Mouse (Mus musculus): Measurements from ENCODE around the gene Pik3r1. TPM values are rescaled to one million over a fixed set of nuclear protein-coding genes. Genes with fewer than 3 reads are reported as not detected.

Pik3r1 gene
- polyA plus RNA-seq, 1 experiment = 6.8 TPM

- Histone ChIP-seq H3K27me3 (ENCODE audit: control insufficient read depth, insufficient read depth, insufficient read length) (no peaks in the 10 kb centered on the region), H3K4me2 (ENCODE audit: low read depth) (no peak overlapping the region), H3K4me3 (no peak overlapping the region), H3K36me3 (ENCODE audit: control insufficient read depth, insufficient read depth) (no peaks in the 10 kb centered on the region), H3K79me2 (ENCODE audit: control insufficient read depth, insufficient read depth) (no peaks in the 10 kb centered on the region), H3ac (ENCODE audit: control insufficient read depth, insufficient read length) (no peak overlapping the region)
- no peak for TF ChIP-seq REST (IDR thresholded peaks at IDR 0.05; ENCODE audit: insufficient read depth, insufficient read length)
- no peak for TF ChIP-seq TCF12 (IDR thresholded peaks at IDR 0.05; ENCODE audit: insufficient read depth, poor library complexity, severe bottlenecking)
- TF ChIP-seq POLR2A (IDR thresholded peaks at IDR 0.05; ENCODE audit: insufficient read length, low read depth) = no peak
- no peak for TF ChIP-seq POLR2AphosphoS2 (IDR thresholded peaks at IDR 0.05; ENCODE audit: insufficient read length, low read depth)
- no peak for TF ChIP-seq TCF3 (IDR thresholded peaks at IDR 0.05; ENCODE audit: insufficient read length, low read depth)
- TF ChIP-seq CEBPB (IDR thresholded peaks at IDR 0.05; ENCODE audit: insufficient read depth, poor library complexity, severe bottlenecking) = no peak
- TF ChIP-seq MYOD1 (IDR thresholded peaks at IDR 0.05; ENCODE audit: control insufficient read depth in 1 of 3, insufficient read length in 2 of 3, low read depth in 2 of 3) = no peak
- no peak for TF ChIP-seq USF1 (IDR thresholded peaks at IDR 0.05; ENCODE audit: low read depth)
These were observed 17.7 kb upstream of the Pik3r1 start for GRCm38 (mm10) chr13:101785705-101786104.

GRCm38 (mm10) chr13:101784651-101785289 is 16.8 kb upstream of the Pik3r1 start:
- Histone ChIP-seq H3K4me3 (no peak overlapping the region), H3K27me3 (ENCODE audit: control insufficient read depth, insufficient read depth, insufficient read length) (no peaks in the 10 kb centered on the region), H3K4me2 (ENCODE audit: low read depth) (no peak overlapping the region), H3K36me3 (ENCODE audit: control insufficient read depth, insufficient read depth) (no peaks in the 10 kb centered on the region), H3K79me2 (ENCODE audit: control insufficient read depth, insufficient read depth) (no peaks in the 10 kb centered on the region), H3ac (ENCODE audit: control insufficient read depth, insufficient read length) (no peak overlapping the region)
- TF ChIP-seq MAX (IDR thresholded peaks at IDR 0.05; ENCODE audit: low read depth) (no peak), E2F4 (IDR thresholded peaks at IDR 0.05; ENCODE audit: insufficient read depth) (no peak), MYOD1 (IDR thresholded peaks at IDR 0.05; ENCODE audit: control insufficient read depth in 1 of 3, insufficient read length in 2 of 3, low read depth in 2 of 3) (no peak), POLR2AphosphoS2 (IDR thresholded peaks at IDR 0.05; ENCODE audit: insufficient read length, low read depth) (no peak), POLR2A (IDR thresholded peaks at IDR 0.05; ENCODE audit: insufficient read length, low read depth) (no peak), REST (IDR thresholded peaks at IDR 0.05; ENCODE audit: insufficient read depth, insufficient read length) (no peak)

GRCm38 (mm10) chr13:101779011-101779410 is 11.0 kb upstream of the Pik3r1 start:
- Histone ChIP-seq H3K4me3 (no peak overlapping the region), H3K36me3 (ENCODE audit: control insufficient read depth, insufficient read depth) (no peaks in the 10 kb centered on the region), H3K79me2 (ENCODE audit: control insufficient read depth, insufficient read depth) (no peaks in the 10 kb centered on the region), H3ac (ENCODE audit: control insufficient read depth, insufficient read length) (no peak overlapping the region), H3K4me2 (ENCODE audit: low read depth) (no peak overlapping the region), H3K27me3 (ENCODE audit: control insufficient read depth, insufficient read depth, insufficient read length) (no peaks in the 10 kb centered on the region)
- TF ChIP-seq CEBPB (IDR thresholded peaks at IDR 0.05; ENCODE audit: insufficient read depth, poor library complexity, severe bottlenecking) (peak; percentile 76), USF1 (IDR thresholded peaks at IDR 0.05; ENCODE audit: low read depth) (no peak)

- Histone ChIP-seq H3K4me3 (no peak overlapping the region), H3K36me3 (ENCODE audit: control insufficient read depth, insufficient read depth) (no peaks in the 10 kb centered on the region), H3K27me3 (ENCODE audit: control insufficient read depth, insufficient read depth, insufficient read length) (no peaks in the 10 kb centered on the region), H3ac (ENCODE audit: control insufficient read depth, insufficient read length) (no peak overlapping the region), H3K4me2 (ENCODE audit: low read depth) (no peak overlapping the region), H3K79me2 (ENCODE audit: control insufficient read depth, insufficient read depth) (no peaks in the 10 kb centered on the region)
- TF ChIP-seq USF1 (IDR thresholded peaks at IDR 0.05; ENCODE audit: low read depth) (no peak), POLR2A (IDR thresholded peaks at IDR 0.05; ENCODE audit: insufficient read length, low read depth) (no peak), MYOG (IDR thresholded peaks at IDR 0.05; ENCODE audit: control insufficient read depth in 1 of 3, insufficient read depth in 1 of 3, insufficient read length in 2 of 3, low read depth in 2 of 3) (no peak), REST (IDR thresholded peaks at IDR 0.05; ENCODE audit: insufficient read depth, insufficient read length) (no peak), E2F4 (IDR thresholded peaks at IDR 0.05; ENCODE audit: insufficient read depth) (no peak), CEBPB (IDR thresholded peaks at IDR 0.05; ENCODE audit: insufficient read depth, poor library complexity, severe bottlenecking) (no peak), SRF (IDR thresholded peaks at IDR 0.05; ENCODE audit: control insufficient read depth, insufficient read length, low read depth) (no peak), TCF3 (IDR thresholded peaks at IDR 0.05; ENCODE audit: insufficient read length, low read depth) (no peak), MYOD1 (IDR thresholded peaks at IDR 0.05; ENCODE audit: control insufficient read depth in 1 of 3, insufficient read length in 2 of 3, low read depth in 2 of 3) (no peak), TCF12 (IDR thresholded peaks at IDR 0.05; ENCODE audit: insufficient read depth, poor library complexity, severe bottlenecking) (no peak), POLR2AphosphoS2 (IDR thresholded peaks at IDR 0.05; ENCODE audit: insufficient read length, low read depth) (no peak), MAX (IDR thresholded peaks at IDR 0.05; ENCODE audit: low read depth) (no peak)
These were observed 9.8 kb upstream of the Pik3r1 start for GRCm38 (mm10) chr13:101777851-101778250.

- H3K4me2 ChIP-seq (ENCODE audit: low read depth) = no peak overlapping the region
- no peaks in the 10 kb centered on the region for H3K36me3 ChIP-seq (ENCODE audit: control insufficient read depth, insufficient read depth)
- H3K4me3 ChIP-seq = no peak overlapping the region
- H3K27me3 ChIP-seq (ENCODE audit: control insufficient read depth, insufficient read depth, insufficient read length) = no peaks in the 10 kb centered on the region
- TF ChIP-seq MYOG (IDR thresholded peaks at IDR 0.05; ENCODE audit: control insufficient read depth in 1 of 3, insufficient read depth in 1 of 3, insufficient read length in 2 of 3, low read depth in 2 of 3) (no peak), POLR2A (IDR thresholded peaks at IDR 0.05; ENCODE audit: insufficient read length, low read depth) (no peak), POLR2AphosphoS2 (IDR thresholded peaks at IDR 0.05; ENCODE audit: insufficient read length, low read depth) (no peak), SRF (IDR thresholded peaks at IDR 0.05; ENCODE audit: control insufficient read depth, insufficient read length, low read depth) (no peak), MAX (IDR thresholded peaks at IDR 0.05; ENCODE audit: low read depth) (no peak), REST (IDR thresholded peaks at IDR 0.05; ENCODE audit: insufficient read depth, insufficient read length) (no peak)
- H3ac ChIP-seq (ENCODE audit: control insufficient read depth, insufficient read length) = no peak overlapping the region
- H3K79me2 ChIP-seq (ENCODE audit: control insufficient read depth, insufficient read depth) = peaks cover 12% of the 10 kb centered on the region
These were observed 3.1 kb upstream of the Pik3r1 start for GRCm38 (mm10) chr13:101771071-101771470.
